8 mouse cellular contexts compared by ENCODE assay signal in the genomic region with DNA sequence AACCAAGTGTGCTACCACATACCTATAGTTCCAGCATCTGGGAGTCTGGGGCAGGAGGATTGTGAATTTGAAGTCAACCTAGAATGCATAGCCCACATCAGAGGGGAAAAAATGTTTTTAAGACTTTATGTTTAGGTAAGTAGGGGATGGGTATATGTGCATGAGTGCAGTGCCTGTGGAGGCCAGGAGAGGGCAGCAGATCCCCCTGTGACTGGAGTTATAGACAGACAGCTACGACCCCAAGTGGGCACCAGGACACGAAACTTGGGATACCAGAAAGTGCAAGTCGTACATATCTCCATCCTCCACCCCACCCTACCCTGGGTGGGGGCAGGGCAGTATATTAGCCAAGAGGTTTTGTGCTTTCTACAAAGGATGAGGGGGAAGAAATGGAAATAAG. TPM values are rescaled to one million over a fixed set of nuclear protein-coding genes. Genes with fewer than 3 reads are reported as not detected.
A peak's percentile ranks its signal among the peaks of the same experiment; 100 is the strongest.
DNase-seq lines count a peak whose midpoint lies in the region; ATAC-seq and TF ChIP-seq lines count a peak whose summit lies in the region.

No protein-coding gene starts in this region.

- no peak for TF ChIP-seq POLR2A in cortical plate, adult 2 months (IDR thresholded peaks at IDR 0.05; ENCODE audit: extremely low read depth, insufficient read depth, low read length)

- ATAC-seq in lung, postnatal 0 days, result peak; percentile 15; the same call in 1 of the 2 replicates

- 45% methylated on average over 3 of the region's 3 CpGs for WGBS in lung, postnatal 0 days

- H3K9ac ChIP-seq in lung, postnatal 0 days (replicated peaks; ENCODE audit: low read depth), result no peak overlapping the region

- H3K4me2 ChIP-seq in lung, postnatal 0 days (replicated peaks; ENCODE audit: low read depth, low read length), result no peak overlapping the region

- TF ChIP-seq CTCF in lung, postnatal 0 days (IDR thresholded peaks at IDR 0.05), result peak; percentile 82
- TF ChIP-seq CTCF in cortical plate, adult 2 months (IDR thresholded peaks at IDR 0.05; ENCODE audit: extremely low read depth, insufficient read depth, low read length), result peak; percentile 54

- no peaks in the 10 kb centered on the region for H3K4me1 ChIP-seq in lung, postnatal 0 days (ENCODE audit: insufficient read depth, low read depth, low read length)
- no peaks in the 10 kb centered on the region for H3K4me1 ChIP-seq in cortical plate, adult 2 months (ENCODE audit: control insufficient read depth, insufficient read depth, low read length)

- no peaks in the 10 kb centered on the region for H3K9me3 ChIP-seq in lung, postnatal 0 days (ENCODE audit: low read length)

- no peak overlapping the region for H3K27ac ChIP-seq in lung, postnatal 0 days (ENCODE audit: low read length)
- no peak overlapping the region for H3K27ac ChIP-seq in cortical plate, adult 2 months (ENCODE audit: insufficient read depth, low read length)

- peaks cover 26% of the 10 kb centered on the region for H3K36me3 ChIP-seq in lung, postnatal 0 days (ENCODE audit: insufficient read depth, low read length)

- DNase-seq in adrenal gland, postnatal 25 days, result peak; percentile 48
- no peak for DNase-seq in adrenal gland, adult 18-20 months (ENCODE audit: low spot score in 2 of 2)
- DNase-seq in lung, postnatal 0 days (ENCODE audit: low spot score), result no peak
- DNase-seq in lung, postnatal 25 days (ENCODE audit: low spot score), result no peak
- DNase-seq in naive thymus-derived CD4-positive, alpha-beta T cell, adult 2 months (ENCODE audit: low read depth), result peak; percentile 67
- DNase-seq in cerebellum, postnatal 36 days, result no peak
- no peak for DNase-seq in layer of hippocampus, adult 9-11 months

- no peak overlapping the region for H3K4me3 ChIP-seq in lung, postnatal 0 days (ENCODE audit: low read depth, low read length)
- no peak overlapping the region for H3K4me3 ChIP-seq in cortical plate, adult 2 months (ENCODE audit: insufficient read depth, low read length)

- H3K27me3 ChIP-seq in lung, postnatal 0 days (replicated peaks; ENCODE audit: insufficient read depth, low read length), result no peaks in the 10 kb centered on the region

- no peak for TF ChIP-seq EP300 in lung, postnatal 0 days (IDR thresholded peaks at IDR 0.05)

RNA-seq across cellular contexts. Expression of gene Mia, which starts 4.0 kb away (rescaled TPM):
- not detected in 2 replicates for total RNA-seq in adrenal gland, postnatal 25 days (2021)
- under 1 TPM in 1 of 2 experiments, not detected in 1; 0.60 TPM for total RNA-seq in adrenal gland, adult 18-20 months (2021)
- 24.9 and 31.5 TPM in 2 replicates for polyA plus RNA-seq in lung, postnatal 0 days (2015; fragmentation: Nextera tagmentation; extraction: Ambion mirVana)
- polyA plus RNA-seq in cortical plate, adult 2 months (2012; rRNA removed), result 4.8 and 7.7 TPM in 2 replicates

RNA-seq across cellular contexts. Expression of gene Gm21983, which starts 4.1 kb away (rescaled TPM):
- total RNA-seq in adrenal gland, postnatal 25 days (2021), result 0.62 TPM in 1 of 2 replicates, not detected in the other
- not detected for total RNA-seq in adrenal gland, adult 18-20 months (2021)
- polyA plus RNA-seq in lung, postnatal 0 days (2015; fragmentation: Nextera tagmentation; extraction: Ambion mirVana), result 0.35 TPM in 1 of 2 replicates, not detected in the other
- not detected in 2 replicates for polyA plus RNA-seq in cortical plate, adult 2 months (2012; rRNA removed)

RNA-seq across cellular contexts. Expression of gene Rab4b, which starts 6.3 kb away (rescaled TPM):
- 65.7 and 78.2 TPM in 2 replicates for total RNA-seq in adrenal gland, postnatal 25 days (2021)
- 10 to 100 TPM; 42.9 to 65.1 TPM for total RNA-seq in adrenal gland, adult 18-20 months (2021)
- 79.6 and 82.3 TPM in 2 replicates for polyA plus RNA-seq in lung, postnatal 0 days (2015; fragmentation: Nextera tagmentation; extraction: Ambion mirVana)
- polyA plus RNA-seq in cortical plate, adult 2 months (2012; rRNA removed), result 150 and 154 TPM in 2 replicates

RNA-seq across cellular contexts. Expression of gene BC024978, which starts 10.6 kb away (rescaled TPM):
- 23.6 and 28.0 TPM in 2 replicates for total RNA-seq in adrenal gland, postnatal 25 days (2021)
- 10 to 100 TPM; 23.7 to 24.0 TPM for total RNA-seq in adrenal gland, adult 18-20 months (2021)
- 2.5 TPM in 2 replicates for polyA plus RNA-seq in lung, postnatal 0 days (2015; fragmentation: Nextera tagmentation; extraction: Ambion mirVana)
- 14.9 and 15.2 TPM in 2 replicates for polyA plus RNA-seq in cortical plate, adult 2 months (2012; rRNA removed)

RNA-seq across cellular contexts. Expression of gene Snrpa, which starts 11.1 kb away (rescaled TPM):
- total RNA-seq in adrenal gland, postnatal 25 days (2021), result 108 and 114 TPM in 2 replicates
- total RNA-seq in adrenal gland, adult 18-20 months (2021), result 10 to 100 TPM; 65.7 to 67.2 TPM
- 69.7 and 75.8 TPM in 2 replicates for polyA plus RNA-seq in lung, postnatal 0 days (2015; fragmentation: Nextera tagmentation; extraction: Ambion mirVana)
- polyA plus RNA-seq in cortical plate, adult 2 months (2012; rRNA removed), result 175 and 176 TPM in 2 replicates

Comparison
In these comparisons a context has a peak if more than half of its experiments do, and no peak if none do; other contexts are left out.
1. DNase-seq: peak in adrenal gland, postnatal 25 days (single experiment) and naive thymus-derived CD4-positive, alpha-beta T cell, adult 2 months (single experiment); none in adrenal gland, adult 18-20 months (0 of 2), lung, postnatal 0 days (single experiment), lung, postnatal 25 days (single experiment), cerebellum, postnatal 36 days (0 of 2) and layer of hippocampus, adult 9-11 months (single experiment).